Mouse (Mus musculus): Measurements from ENCODE around the gene Phf21b. TPM values are rescaled to one million over a fixed set of nuclear protein-coding genes. Genes with fewer than 3 reads are reported as not detected.

Gene Phf21b
- total RNA-seq, 4 experiments from 2014 or later = 0.19 to 0.22 (median 0.21) TPM; not detected in 1

- no peak for DNase-seq (ENCODE audit: low spot score in 2 of 2)
Observed at GRCm38 (mm10) chr15:84846216-84846615, 9.6 kb downstream of the Phf21b start.

- no peak for DNase-seq (ENCODE audit: low spot score in 2 of 2)
Observed at GRCm38 (mm10) chr15:84844831-84845230, 11.0 kb downstream of the Phf21b start.

- DNase-seq (ENCODE audit: low spot score in 2 of 2) = no peak
Observed at GRCm38 (mm10) chr15:84843034-84843433, 12.8 kb downstream of the Phf21b start.

GRCm38 (mm10) chr15:84841925-84842821 is 13.7 kb downstream of the Phf21b start:
- DNase-seq (ENCODE audit: low spot score in 2 of 2) = no peak

- no peak for DNase-seq (ENCODE audit: low spot score in 2 of 2)
Observed at GRCm38 (mm10) chr15:84840560-84840959, 15.3 kb downstream of the Phf21b start.

GRCm38 (mm10) chr15:84839521-84839920 is 16.3 kb downstream of the Phf21b start:
- no peak for DNase-seq (ENCODE audit: low spot score in 2 of 2)

- no peak for DNase-seq (ENCODE audit: low spot score in 2 of 2)
Observed at GRCm38 (mm10) chr15:84837896-84838295, 18.0 kb downstream of the Phf21b start.

- DNase-seq (ENCODE audit: low spot score in 2 of 2) = peak; percentile 62 to 66
Observed at GRCm38 (mm10) chr15:84829416-84829815, 26.4 kb downstream of the Phf21b start.

- no peak for DNase-seq (ENCODE audit: low spot score in 2 of 2)
Observed at GRCm38 (mm10) chr15:84828603-84829002, 27.2 kb downstream of the Phf21b start.

- DNase-seq (ENCODE audit: low spot score in 2 of 2) = no peak
Observed at GRCm38 (mm10) chr15:84823086-84823485, 32.8 kb downstream of the Phf21b start.

- DNase-seq (ENCODE audit: low spot score in 2 of 2) = no peak
Observed at GRCm38 (mm10) chr15:84820811-84821210, 35.0 kb downstream of the Phf21b start.

GRCm38 (mm10) chr15:84818284-84818683 is 37.6 kb downstream of the Phf21b start:
- DNase-seq (ENCODE audit: low spot score in 2 of 2) = no peak

- no peak for DNase-seq (ENCODE audit: low spot score in 2 of 2)
Observed at GRCm38 (mm10) chr15:84817589-84817988, 38.3 kb downstream of the Phf21b start.

- no peak for DNase-seq (ENCODE audit: low spot score in 2 of 2)
Observed at GRCm38 (mm10) chr15:84815171-84815570, 40.7 kb downstream of the Phf21b start.

- DNase-seq (ENCODE audit: low spot score in 2 of 2) = no peak
Observed at GRCm38 (mm10) chr15:84812831-84813357, 43.0 kb downstream of the Phf21b start.

- DNase-seq (ENCODE audit: low spot score in 2 of 2) = no peak
Observed at GRCm38 (mm10) chr15:84811126-84811525, 44.7 kb downstream of the Phf21b start.

GRCm38 (mm10) chr15:84809275-84809952 is 46.4 kb downstream of the Phf21b start:
- DNase-seq (ENCODE audit: low spot score in 2 of 2) = no peak

GRCm38 (mm10) chr15:84803685-84804084 is 52.2 kb downstream of the Phf21b start:
- peak in 1 of 2 experiments; percentile 15 for DNase-seq (ENCODE audit: low spot score in 2 of 2)

- no peak for DNase-seq (ENCODE audit: low spot score in 2 of 2)
Observed at GRCm38 (mm10) chr15:84800132-84800531, 55.7 kb downstream of the Phf21b start.

- no peak for DNase-seq (ENCODE audit: low spot score in 2 of 2)
Observed at GRCm38 (mm10) chr15:84793649-84794048, 62.2 kb downstream of the Phf21b start.

GRCm38 (mm10) chr15:84787161-84787560 is 68.7 kb downstream of the Phf21b start:
- DNase-seq (ENCODE audit: low spot score in 2 of 2) = no peak

GRCm38 (mm10) chr15:84784812-84785211 is 71.0 kb downstream of the Phf21b start:
- no peak for DNase-seq (ENCODE audit: low spot score in 2 of 2)
